Mouse (Mus musculus): Measurements from ENCODE around the gene Grtp1. TPM values are rescaled to one million over a fixed set of nuclear protein-coding genes. Genes with fewer than 3 reads are reported as not detected.

Grtp1 gene
- total RNA-seq, 1 experiment from 2014 or later = 1.2 TPM

DNA sequence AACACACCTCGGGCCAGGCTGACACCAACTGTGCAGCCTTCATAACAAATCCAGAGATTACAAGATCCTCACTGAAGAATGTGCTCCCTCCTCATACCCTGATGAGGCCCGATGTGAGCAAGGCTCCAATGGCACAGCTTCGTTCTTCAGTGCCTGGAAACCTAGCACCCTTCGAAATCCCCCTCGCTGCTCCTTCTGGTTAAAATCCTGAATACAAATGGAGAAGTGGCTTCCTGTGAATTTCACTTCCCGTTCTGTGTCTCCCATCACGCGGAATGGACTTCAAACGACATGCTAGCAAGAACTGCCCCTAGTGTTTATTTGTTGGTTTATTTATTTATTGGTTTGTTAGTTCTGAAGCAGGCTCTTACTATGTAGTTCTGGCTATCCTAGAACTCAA, 45.1 kb downstream of the Grtp1 start:
- ATAC-seq (replicated peaks in 1 of 2; ENCODE audit: insufficient read depth in 1 of 2, low FRiP score in 2 of 2, low TSS enrichment in 1 of 2, low read depth in 1 of 2, poor library complexity in 2 of 2, severe bottlenecking in 2 of 2) = no peak

- no peak for ATAC-seq (replicated peaks in 1 of 2; ENCODE audit: insufficient read depth in 1 of 2, low FRiP score in 2 of 2, low TSS enrichment in 1 of 2, low read depth in 1 of 2, poor library complexity in 2 of 2, severe bottlenecking in 2 of 2)
Observed at GRCm38 (mm10) chr8:13154099-13154498, 46.3 kb downstream of the Grtp1 start.

DNA sequence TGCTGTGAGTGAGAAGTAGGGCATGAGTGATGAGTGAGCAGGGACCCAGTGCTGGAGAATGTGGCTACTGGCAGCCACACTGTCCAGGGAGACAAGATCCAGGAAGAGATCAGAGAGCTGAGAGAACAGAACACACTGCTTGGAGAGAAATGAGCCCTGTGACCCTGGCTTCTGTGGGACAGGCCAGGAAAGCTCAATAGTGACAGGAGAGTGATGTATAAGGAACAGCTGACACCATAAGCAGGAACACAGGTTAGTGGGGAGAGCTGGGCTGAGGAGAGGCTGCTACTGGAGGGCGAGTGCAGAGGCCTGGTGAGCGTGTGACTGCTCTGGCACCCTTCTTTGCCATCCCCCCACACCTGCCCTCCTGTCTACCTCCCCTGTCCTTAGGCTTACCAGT, 49.5 kb downstream of the Grtp1 start:
- ATAC-seq (replicated peaks in 1 of 2; ENCODE audit: insufficient read depth in 1 of 2, low FRiP score in 2 of 2, low TSS enrichment in 1 of 2, low read depth in 1 of 2, poor library complexity in 2 of 2, severe bottlenecking in 2 of 2) = no peak

GRCm38 (mm10) chr8:13149866-13150265, 50.6 kb downstream of the Grtp1 start:
- ATAC-seq (replicated peaks in 1 of 2; ENCODE audit: insufficient read depth in 1 of 2, low FRiP score in 2 of 2, low TSS enrichment in 1 of 2, low read depth in 1 of 2, poor library complexity in 2 of 2, severe bottlenecking in 2 of 2) = no peak

- ATAC-seq (replicated peaks in 1 of 2; ENCODE audit: insufficient read depth in 1 of 2, low FRiP score in 2 of 2, low TSS enrichment in 1 of 2, low read depth in 1 of 2, poor library complexity in 2 of 2, severe bottlenecking in 2 of 2) = no peak
Observed at GRCm38 (mm10) chr8:13149287-13149686, 51.1 kb downstream of the Grtp1 start.

DNA sequence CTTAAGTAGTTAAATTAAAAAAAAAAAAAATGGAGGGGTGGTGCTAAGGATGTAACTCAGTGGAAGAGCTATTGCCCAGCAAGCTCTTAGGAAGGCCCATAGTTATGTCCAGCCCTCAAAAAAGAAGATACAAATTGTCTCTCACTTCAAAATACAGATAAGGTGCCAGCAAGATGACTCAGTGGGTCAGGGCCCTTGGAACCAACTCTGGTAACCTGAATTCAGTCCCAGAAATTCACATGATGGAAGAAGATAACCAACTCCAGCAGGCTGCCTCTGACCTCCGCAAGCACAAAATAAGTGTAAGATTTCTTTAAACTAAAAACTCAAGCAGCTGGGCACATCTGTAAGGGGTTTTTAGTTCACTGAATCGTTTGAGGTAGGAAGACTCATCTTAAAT, 51.9 kb downstream of the Grtp1 start:
- no peak for ATAC-seq (replicated peaks in 1 of 2; ENCODE audit: insufficient read depth in 1 of 2, low FRiP score in 2 of 2, low TSS enrichment in 1 of 2, low read depth in 1 of 2, poor library complexity in 2 of 2, severe bottlenecking in 2 of 2)

DNA sequence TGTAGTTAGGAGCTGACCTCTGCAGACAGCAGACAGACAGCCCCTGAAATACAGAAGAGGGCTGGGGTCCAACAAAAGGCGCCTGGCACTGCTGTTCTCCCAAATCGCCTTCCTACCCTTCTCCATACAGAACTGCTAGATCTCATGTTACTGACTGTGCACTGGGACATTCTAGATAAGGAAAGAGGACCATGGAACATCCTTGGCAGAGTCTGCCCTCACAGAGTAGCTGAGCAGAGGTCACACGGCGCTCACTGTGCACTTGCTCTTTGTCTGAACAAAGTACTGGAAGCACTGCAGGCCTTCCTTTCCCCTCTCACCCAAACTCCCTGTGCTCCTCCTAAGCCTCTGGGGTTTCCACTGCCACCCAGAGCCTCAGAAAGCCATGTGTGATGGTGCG, 58.7 kb downstream of the Grtp1 start:
- no peak for ATAC-seq (replicated peaks in 1 of 2; ENCODE audit: insufficient read depth in 1 of 2, low FRiP score in 2 of 2, low TSS enrichment in 1 of 2, low read depth in 1 of 2, poor library complexity in 2 of 2, severe bottlenecking in 2 of 2)

GRCm38 (mm10) chr8:13139641-13140182, 60.7 kb downstream of the Grtp1 start:
- no peak for ATAC-seq (replicated peaks in 1 of 2; ENCODE audit: insufficient read depth in 1 of 2, low FRiP score in 2 of 2, low TSS enrichment in 1 of 2, low read depth in 1 of 2, poor library complexity in 2 of 2, severe bottlenecking in 2 of 2)

- ATAC-seq (replicated peaks in 1 of 2; ENCODE audit: insufficient read depth in 1 of 2, low FRiP score in 2 of 2, low TSS enrichment in 1 of 2, low read depth in 1 of 2, poor library complexity in 2 of 2, severe bottlenecking in 2 of 2) = peak; percentile 51 to 56; a peak in 1 of 4 replicates
Observed at GRCm38 (mm10) chr8:13132220-13132619, 68.2 kb downstream of the Grtp1 start.

GRCm38 (mm10) chr8:13124897-13125296, 75.5 kb downstream of the Grtp1 start:
- ATAC-seq (replicated peaks in 1 of 2; ENCODE audit: insufficient read depth in 1 of 2, low FRiP score in 2 of 2, low TSS enrichment in 1 of 2, low read depth in 1 of 2, poor library complexity in 2 of 2, severe bottlenecking in 2 of 2) = no peak

- no peak; a peak in 1 of 4 replicates for ATAC-seq (replicated peaks in 1 of 2; ENCODE audit: insufficient read depth in 1 of 2, low FRiP score in 2 of 2, low TSS enrichment in 1 of 2, low read depth in 1 of 2, poor library complexity in 2 of 2, severe bottlenecking in 2 of 2)
Observed at GRCm38 (mm10) chr8:13122887-13123421, 77.5 kb downstream of the Grtp1 start.

Other genes with a start within 250 kb of the Grtp1 start
- 0.31 and 0.79 TPM in 2 replicates for gene F7, start 174.6 kb downstream of the Grtp1 start, total RNA-seq (2017)
- 1.1 and 5.2 TPM in 2 replicates for gene F10, start 163.3 kb downstream of the Grtp1 start, total RNA-seq (2017)
- not detected in 2 replicates for gene Proz, start 139.7 kb downstream of the Grtp1 start, total RNA-seq (2017)
- 20.8 and 36.3 TPM in 2 replicates for gene Pcid2, start 95.2 kb downstream of the Grtp1 start, total RNA-seq (2017)
- gene Cul4a, start 95.0 kb downstream of the Grtp1 start, total RNA-seq (2017) = 99.8 and 127 TPM in 2 replicates
- gene Lamp1, start 41.5 kb downstream of the Grtp1 start, total RNA-seq (2017) = 138 and 151 TPM in 2 replicates
- gene Adprhl1, start 53.5 kb upstream of the Grtp1 start, total RNA-seq (2017) = not detected in 2 replicates
- gene Dcun1d2, start 87.5 kb upstream of the Grtp1 start, total RNA-seq (2017) = 17.7 and 22.1 TPM in 2 replicates
- gene Tmco3, start 87.6 kb upstream of the Grtp1 start, total RNA-seq (2017) = 7.8 and 8.9 TPM in 2 replicates
- 110 and 129 TPM in 2 replicates for gene Tfdp1, start 138.1 kb upstream of the Grtp1 start, total RNA-seq (2017)
- gene Atp4b, start 196.2 kb upstream of the Grtp1 start, total RNA-seq (2017) = not detected in 2 replicates
- gene Grk1, start 204.5 kb upstream of the Grtp1 start, total RNA-seq (2017) = not detected in 2 replicates
- gene Tmem255b, start 234.6 kb upstream of the Grtp1 start, total RNA-seq (2017) = not detected in 2 replicates